Mouse (Mus musculus): ENCODE data around the gene Trmt112.

Gene Trmt112

GRCm38 (mm10) chr19:6925307-6925573 lies 15.7 kb downstream of the Trmt112 start, which contains the start of gene Catsperz:
Catsperz (minus strand) TSS chr19:6925380.
- no peak for DNase-seq (ENCODE audit: low read depth, low spot score)

GRCm38 (mm10) chr19:6925611-6926329 lies 16.3 kb downstream of the Trmt112 start:
- DNase-seq (ENCODE audit: low read depth, low spot score) = no peak

- DNase-seq (ENCODE audit: low read depth, low spot score) = no peak
These were observed 17.2 kb downstream of the Trmt112 start for GRCm38 (mm10) chr19:6926559-6927255.

GRCm38 (mm10) chr19:6928080-6928479 lies 18.6 kb downstream of the Trmt112 start:
- no peak for DNase-seq (ENCODE audit: low read depth, low spot score)

- DNase-seq (ENCODE audit: low read depth, low spot score) = no peak
These were observed 21.5 kb downstream of the Trmt112 start for GRCm38 (mm10) chr19:6931002-6931401.

GRCm38 (mm10) chr19:6932018-6932417 lies 22.5 kb downstream of the Trmt112 start:
- no peak for DNase-seq (ENCODE audit: low read depth, low spot score)

GRCm38 (mm10) chr19:6933102-6933435 lies 23.6 kb downstream of the Trmt112 start:
- no peak for DNase-seq (ENCODE audit: low read depth, low spot score)

GRCm38 (mm10) chr19:6933436-6934194 lies 24.1 kb downstream of the Trmt112 start:
- no peak for DNase-seq (ENCODE audit: low read depth, low spot score)

- no peak for DNase-seq (ENCODE audit: low read depth, low spot score)
These were observed 24.9 kb downstream of the Trmt112 start, which contains the start of gene Kcnk4 for GRCm38 (mm10) chr19:6934195-6934977. Kcnk4 (minus strand) TSS chr19:6934515.

GRCm38 (mm10) chr19:6936299-6936698 lies 26.8 kb downstream of the Trmt112 start:
- DNase-seq (ENCODE audit: low read depth, low spot score) = peak; percentile 46

GRCm38 (mm10) chr19:6937541-6938465 lies 28.3 kb downstream of the Trmt112 start:
- no peak for DNase-seq (ENCODE audit: low read depth, low spot score)

GRCm38 (mm10) chr19:6939106-6940002 lies 29.9 kb downstream of the Trmt112 start:
- DNase-seq (ENCODE audit: low read depth, low spot score) = no peak

GRCm38 (mm10) chr19:6940396-6941351 lies 31.2 kb downstream of the Trmt112 start:
- DNase-seq (ENCODE audit: low read depth, low spot score) = peak; percentile 31

GRCm38 (mm10) chr19:6941372-6942248 lies 32.1 kb downstream of the Trmt112 start, which contains the start of gene Bad:
Bad (plus strand) TSS chr19:6941861.
- peak; percentile 90 for DNase-seq (ENCODE audit: low read depth, low spot score)

GRCm38 (mm10) chr19:6942249-6942691 lies 32.8 kb downstream of the Trmt112 start, which contains the start of gene Gpr137:
Gpr137 (minus strand) TSS chr19:6942480.
- DNase-seq (ENCODE audit: low read depth, low spot score) = peak; percentile 97

- no peak for DNase-seq (ENCODE audit: low read depth, low spot score)
These were observed 33.3 kb downstream of the Trmt112 start for GRCm38 (mm10) chr19:6942764-6943163.

- no peak for DNase-seq (ENCODE audit: low read depth, low spot score)
These were observed 34.2 kb downstream of the Trmt112 start for GRCm38 (mm10) chr19:6943709-6944108.
